Mouse (Mus musculus): Measurements from ENCODE around the gene Dnajb11.

The Dnajb11 gene

GRCm38 (mm10) chr16:22857431-22858113 is at the start of gene Dnajb11, which contains the start of gene Tbccd1:
Gene Dnajb11, plus strand, starts transcription at chr16:22857845.
Gene Tbccd1, minus strand, starts transcription at chr16:22857669.
- peak; percentile 99 for ATAC-seq (ENCODE audit: low TSS enrichment)

GRCm38 (mm10) chr16:22811477-22811876 is 46.2 kb upstream of the Dnajb11 start, which contains the start of gene Crygs:
Gene Crygs, minus strand, starts transcription at chr16:22811577.
- no peak for ATAC-seq (ENCODE audit: low TSS enrichment)

- ATAC-seq (ENCODE audit: low TSS enrichment) = peak; percentile 100
These were observed 36.9 kb upstream of the Dnajb11 start for GRCm38 (mm10) chr16:22820731-22821130.

- no peak for ATAC-seq (ENCODE audit: low TSS enrichment)
These were observed 24.6 kb upstream of the Dnajb11 start for GRCm38 (mm10) chr16:22832932-22833525.

- no peak for ATAC-seq (ENCODE audit: low TSS enrichment)
These were observed 18.3 kb upstream of the Dnajb11 start for GRCm38 (mm10) chr16:22839146-22839857.

GRCm38 (mm10) chr16:22842871-22843270 is 14.8 kb upstream of the Dnajb11 start:
- no peak for ATAC-seq (ENCODE audit: low TSS enrichment)

GRCm38 (mm10) chr16:22844061-22844801 is 13.4 kb upstream of the Dnajb11 start:
- peak; percentile 97 for ATAC-seq (ENCODE audit: low TSS enrichment)

GRCm38 (mm10) chr16:22844834-22845233 is 12.8 kb upstream of the Dnajb11 start:
- no peak for ATAC-seq (ENCODE audit: low TSS enrichment)

- no peak for ATAC-seq (ENCODE audit: low TSS enrichment)
These were observed 12.2 kb upstream of the Dnajb11 start for GRCm38 (mm10) chr16:22845481-22845880.

- ATAC-seq (ENCODE audit: low TSS enrichment) = no peak
These were observed 10.0 kb upstream of the Dnajb11 start for GRCm38 (mm10) chr16:22847686-22848085.

- ATAC-seq (ENCODE audit: low TSS enrichment) = no peak
These were observed 9.3 kb upstream of the Dnajb11 start for GRCm38 (mm10) chr16:22848331-22848730.

- no peak for ATAC-seq (ENCODE audit: low TSS enrichment)
These were observed 4.9 kb upstream of the Dnajb11 start for GRCm38 (mm10) chr16:22852709-22853108.

- no peak for ATAC-seq (ENCODE audit: low TSS enrichment)
These were observed 872 bp upstream of the Dnajb11 start for GRCm38 (mm10) chr16:22856773-22857172.

- ATAC-seq (ENCODE audit: low TSS enrichment) = no peak
These were observed 14.8 kb downstream of the Dnajb11 start for GRCm38 (mm10) chr16:22872397-22872796.

- ATAC-seq (ENCODE audit: low TSS enrichment) = 0 out of 2 replicates have a peak, but pooled peaks have one; percentile 17
These were observed 15.7 kb downstream of the Dnajb11 start for GRCm38 (mm10) chr16:22873369-22873768.

- ATAC-seq (ENCODE audit: low TSS enrichment) = no peak
These were observed 18.8 kb downstream of the Dnajb11 start for GRCm38 (mm10) chr16:22876218-22877043.

- no peak for ATAC-seq (ENCODE audit: low TSS enrichment)
These were observed 20.2 kb downstream of the Dnajb11 start for GRCm38 (mm10) chr16:22877660-22878390.

GRCm38 (mm10) chr16:22878716-22879115 is 21.1 kb downstream of the Dnajb11 start:
- no peak for ATAC-seq (ENCODE audit: low TSS enrichment)

- no peak for ATAC-seq (ENCODE audit: low TSS enrichment)
These were observed 22.4 kb downstream of the Dnajb11 start for GRCm38 (mm10) chr16:22879945-22880595.

GRCm38 (mm10) chr16:22880900-22881299 is 23.3 kb downstream of the Dnajb11 start:
- no peak for ATAC-seq (ENCODE audit: low TSS enrichment)
